Mouse (Mus musculus): ENCODE results near the gene Arnt. TPM values are rescaled to one million over a fixed set of nuclear protein-coding genes. Genes with fewer than 3 reads are reported as not detected.
"Not testable (repeated sequence)": the region's sequence is repeated elsewhere in the genome, so short reads cannot be mapped to it uniquely, and the experiment has no call there.

Arnt gene
- polyA plus RNA-seq, 1 experiment from 2014 or later, result 14.2 TPM

- DNase-seq (ENCODE audit: low spot score), result no peak
- ATAC-seq (ENCODE audit: low FRiP score, low TSS enrichment), result no peak
- Histone ChIP-seq H3K4me1 (replicated peaks; ENCODE audit: control insufficient read depth, insufficient read depth) (no peaks in the 10 kb centered on the region), H3K9ac (ENCODE audit: low read length) (no peak overlapping the region), H3K27ac (replicated peaks) (peak overlapping the region; percentile 24; the same call in 1 of the 2 replicates), H3K4me2 (replicated peaks; ENCODE audit: low read depth) (peak overlapping the region; percentile 56), H3K9me3 (ENCODE audit: control insufficient read depth, low read length) (no peaks in the 10 kb centered on the region), H3K27me3 (ENCODE audit: control insufficient read depth, insufficient read depth, low read length) (no peaks in the 10 kb centered on the region), H3K36me3 (ENCODE audit: control insufficient read depth, insufficient read depth, low read length) (0 out of 2 replicates have a peak, but pooled peaks cover 6% of the 10 kb centered on the region), H3K4me3 (ENCODE audit: low read depth, low read length) (peak overlapping the region; percentile 92)
- WGBS, result 59% methylated on average over 10 of the region's 10 CpGs
- no peak; the same call in 1 of the 2 replicates for TF ChIP-seq CTCF (IDR thresholded peaks at IDR 0.05; ENCODE audit: low read depth)
- TF ChIP-seq EP300 (optimal IDR thresholded peaks at IDR 0.05), result no peak
Observed at GRCm38 (mm10) chr3:95433301-95433915, 780 bp upstream of the Arnt start.

GRCm38 (mm10) chr3:95434983-95435370 lies 789 bp downstream of the Arnt start:
- H3K9me3 ChIP-seq (ENCODE audit: control insufficient read depth, low read length), result no peaks in the 10 kb centered on the region
- H3K4me2 ChIP-seq (replicated peaks; ENCODE audit: low read depth), result peak overlapping the region; percentile 56
- no peaks in the 10 kb centered on the region for H3K4me1 ChIP-seq (replicated peaks; ENCODE audit: control insufficient read depth, insufficient read depth)
- WGBS, result 0% methylated on average over 7 of the region's 7 CpGs
- no peak for DNase-seq (ENCODE audit: low spot score)
- H3K36me3 ChIP-seq (ENCODE audit: control insufficient read depth, insufficient read depth, low read length), result 0 out of 2 replicates have a peak, but pooled peaks cover 6% of the 10 kb centered on the region
- H3K9ac ChIP-seq (ENCODE audit: low read length), result peak overlapping the region; percentile 91
- TF ChIP-seq EP300 (optimal IDR thresholded peaks at IDR 0.05) (no peak), CTCF (IDR thresholded peaks at IDR 0.05; ENCODE audit: low read depth) (no peak)
- no peak overlapping the region for H3K27ac ChIP-seq (replicated peaks)
- ATAC-seq (ENCODE audit: low FRiP score, low TSS enrichment), result no peak
- peak overlapping the region; percentile 92 for H3K4me3 ChIP-seq (ENCODE audit: low read depth, low read length)
- H3K27me3 ChIP-seq (ENCODE audit: control insufficient read depth, insufficient read depth, low read length), result no peaks in the 10 kb centered on the region

GRCm38 (mm10) chr3:95435561-95435960 lies 1.4 kb downstream of the Arnt start:
- Histone ChIP-seq H3K4me2 (replicated peaks; ENCODE audit: low read depth) (peak overlapping the region; percentile 56; the same call in 1 of the 2 replicates), H3K4me1 (replicated peaks; ENCODE audit: control insufficient read depth, insufficient read depth) (no peaks in the 10 kb centered on the region), H3K27ac (replicated peaks) (no peak overlapping the region), H3K9me3 (ENCODE audit: control insufficient read depth, low read length) (no peaks in the 10 kb centered on the region), H3K36me3 (ENCODE audit: control insufficient read depth, insufficient read depth, low read length) (0 out of 2 replicates have a peak, but pooled peaks cover 6% of the 10 kb centered on the region), H3K9ac (ENCODE audit: low read length) (no peak overlapping the region), H3K4me3 (ENCODE audit: low read depth, low read length) (peak overlapping the region; percentile 92; the same call in 1 of the 2 replicates), H3K27me3 (ENCODE audit: control insufficient read depth, insufficient read depth, low read length) (no peaks in the 10 kb centered on the region)
- 38% methylated on average over 1 of the region's 1 CpGs for WGBS
- no peak for ATAC-seq (ENCODE audit: low FRiP score, low TSS enrichment)
- DNase-seq (ENCODE audit: low spot score), result no peak
- TF ChIP-seq CTCF (IDR thresholded peaks at IDR 0.05; ENCODE audit: low read depth), result no peak
- no peak for TF ChIP-seq EP300 (optimal IDR thresholded peaks at IDR 0.05)

GRCm38 (mm10) chr3:95438636-95439035 lies 4.4 kb downstream of the Arnt start:
- WGBS, result 95% methylated on average over 4 of the region's 4 CpGs
- not testable (repeated sequence) for H3K9ac ChIP-seq (ENCODE audit: low read length); DNase-seq (ENCODE audit: low spot score); H3K4me3 ChIP-seq (ENCODE audit: low read depth, low read length); H3K9me3 ChIP-seq (ENCODE audit: control insufficient read depth, low read length); H3K27ac ChIP-seq (replicated peaks); H3K4me2 ChIP-seq (replicated peaks; ENCODE audit: low read depth); H3K27me3 ChIP-seq (ENCODE audit: control insufficient read depth, insufficient read depth, low read length); ATAC-seq (ENCODE audit: low FRiP score, low TSS enrichment); H3K36me3 ChIP-seq (ENCODE audit: control insufficient read depth, insufficient read depth, low read length); H3K4me1 ChIP-seq (replicated peaks; ENCODE audit: control insufficient read depth, insufficient read depth)

- H3K9ac ChIP-seq (ENCODE audit: low read length), result no peak overlapping the region
- H3K4me2 ChIP-seq (replicated peaks; ENCODE audit: low read depth), result no peak overlapping the region
- H3K27ac ChIP-seq (replicated peaks), result no peak overlapping the region
- DNase-seq (ENCODE audit: low spot score), result no peak
- TF ChIP-seq EP300 (optimal IDR thresholded peaks at IDR 0.05), result no peak
- TF ChIP-seq CTCF (IDR thresholded peaks at IDR 0.05; ENCODE audit: low read depth), result no peak
- ATAC-seq (ENCODE audit: low FRiP score, low TSS enrichment), result no peak
- H3K4me3 ChIP-seq (ENCODE audit: low read depth, low read length), result no peak overlapping the region
- H3K9me3 ChIP-seq (ENCODE audit: control insufficient read depth, low read length), result no peaks in the 10 kb centered on the region
- H3K4me1 ChIP-seq (replicated peaks; ENCODE audit: control insufficient read depth, insufficient read depth), result no peaks in the 10 kb centered on the region
- H3K27me3 ChIP-seq (ENCODE audit: control insufficient read depth, insufficient read depth, low read length), result no peaks in the 10 kb centered on the region
- H3K36me3 ChIP-seq (ENCODE audit: control insufficient read depth, insufficient read depth, low read length), result 0 out of 2 replicates have a peak, but pooled peaks cover 6% of the 10 kb centered on the region
Observed at GRCm38 (mm10) chr3:95439670-95440069, 5.5 kb downstream of the Arnt start.

GRCm38 (mm10) chr3:95442406-95443117 lies 8.4 kb downstream of the Arnt start:
- DNase-seq (ENCODE audit: low spot score), result no peak
- WGBS, result 88% methylated on average over 5 of the region's 5 CpGs
- Histone ChIP-seq H3K4me2 (replicated peaks; ENCODE audit: low read depth) (no peak overlapping the region), H3K27ac (replicated peaks) (no peak overlapping the region), H3K9me3 (ENCODE audit: control insufficient read depth, low read length) (no peaks in the 10 kb centered on the region), H3K4me1 (replicated peaks; ENCODE audit: control insufficient read depth, insufficient read depth) (no peaks in the 10 kb centered on the region), H3K36me3 (ENCODE audit: control insufficient read depth, insufficient read depth, low read length) (0 out of 2 replicates have a peak, but pooled peaks cover 3% of the 10 kb centered on the region), H3K27me3 (ENCODE audit: control insufficient read depth, insufficient read depth, low read length) (no peaks in the 10 kb centered on the region), H3K9ac (ENCODE audit: low read length) (no peak overlapping the region), H3K4me3 (ENCODE audit: low read depth, low read length) (no peak overlapping the region)
- no peak for TF ChIP-seq EP300 (optimal IDR thresholded peaks at IDR 0.05)
- no peak for TF ChIP-seq CTCF (IDR thresholded peaks at IDR 0.05; ENCODE audit: low read depth)
- ATAC-seq (ENCODE audit: low FRiP score, low TSS enrichment), result no peak
